Mouse (Mus musculus) adrenal gland, adult 2 months (tissue): ENCODE results near the gene Pgam5. TPM values are rescaled to one million over a fixed set of nuclear protein-coding genes. Genes with fewer than 3 reads are reported as not detected.

Experiments used
- DNase-seq: peaks from one replicate; pipeline ENCODE4 v3.0.0; 2021
- long read RNA-seq: library from polyadenylated mRNA; stranded (forward); transcript quantifications from one replicate; pipeline ENCODE4 v2.0.0, GENCODE M21; 2021
- polyA plus RNA-seq: library from polyadenylated mRNA; depleted of rRNA; stranded (reverse); fragments of >200 nt; gene quantifications from 2 replicates; pipeline ENCODE4 v1.2.3, GENCODE M21; 2012; rRNA removed
- total RNA-seq, 2 experiments: library from RNA; stranded (reverse); gene quantifications; 2 replicates each; pipeline ENCODE4 v1.2.3; 2021

Pgam5 gene
- total RNA-seq (10 to 100 TPM; 46.6 to 58.5 TPM), polyA plus RNA-seq (23.5 and 25.7 TPM in 2 replicates)
- long read RNA-seq, transcript Pgam5-201 (6 exons, 2,044 nt), result minor isoform, 38 of 86 reads
- long read RNA-seq, transcript Pgam5-202 (6 exons, 2,098 nt), result major isoform, 42 of 86 reads
- long read RNA-seq, partial matches to known transcripts, result 2 of 86 reads
- long read RNA-seq, other reads (novel, unspliced or antisense), result 4 of 86 reads

GRCm38 (mm10) chr5:110269141-110270101 lies at the start of gene Pgam5:
Gene Pgam5 (minus strand): TSS chr5:110269913.
- DNase-seq, result peak; percentile 91

GRCm38 (mm10) chr5:110313127-110313526 lies 43.4 kb upstream of the Pgam5 start:
- no peak for DNase-seq

GRCm38 (mm10) chr5:110308861-110309260 lies 39.1 kb upstream of the Pgam5 start:
- no peak for DNase-seq

- no peak for DNase-seq
Measured at GRCm38 (mm10) chr5:110300591-110300990, 30.9 kb upstream of the Pgam5 start.

GRCm38 (mm10) chr5:110296637-110297036 lies 26.9 kb upstream of the Pgam5 start:
- DNase-seq, result no peak

- DNase-seq, result no peak
Measured at GRCm38 (mm10) chr5:110291649-110292048, 21.9 kb upstream of the Pgam5 start.

GRCm38 (mm10) chr5:110287084-110287475 lies 17.4 kb upstream of the Pgam5 start:
- DNase-seq, result no peak

- no peak for DNase-seq
Measured at GRCm38 (mm10) chr5:110286446-110287083, 16.9 kb upstream of the Pgam5 start.

- DNase-seq, result peak; percentile 95
Measured at GRCm38 (mm10) chr5:110285770-110286445, 16.2 kb upstream of the Pgam5 start, which contains the start of the genes Pxmp2 and Pole. Gene Pxmp2 (minus strand): TSS chr5:110286186. Gene Pole (plus strand): TSS chr5:110286306.

- peak; percentile 16 for DNase-seq
Measured at GRCm38 (mm10) chr5:110285156-110285555, 15.4 kb upstream of the Pgam5 start.

- peak; percentile 37 for DNase-seq
Measured at GRCm38 (mm10) chr5:110284536-110284935, 14.8 kb upstream of the Pgam5 start.

GRCm38 (mm10) chr5:110281984-110282383 lies 12.3 kb upstream of the Pgam5 start:
- no peak for DNase-seq

- no peak for DNase-seq
Measured at GRCm38 (mm10) chr5:110276910-110277309, 7.2 kb upstream of the Pgam5 start.

- no peak for DNase-seq
Measured at GRCm38 (mm10) chr5:110276391-110276790, 6.7 kb upstream of the Pgam5 start.

GRCm38 (mm10) chr5:110274846-110275245 lies 5.1 kb upstream of the Pgam5 start:
- DNase-seq, result no peak

- no peak for DNase-seq
Measured at GRCm38 (mm10) chr5:110274147-110274546, 4.4 kb upstream of the Pgam5 start.

GRCm38 (mm10) chr5:110270242-110270641 lies 529 bp upstream of the Pgam5 start:
- DNase-seq, result no peak

- no peak for DNase-seq
Measured at GRCm38 (mm10) chr5:110266941-110267340, 2.8 kb downstream of the Pgam5 start.

GRCm38 (mm10) chr5:110244091-110244490 lies 25.6 kb downstream of the Pgam5 start:
- DNase-seq, result no peak

- no peak for DNase-seq
Measured at GRCm38 (mm10) chr5:110232346-110232745, 37.4 kb downstream of the Pgam5 start.

- no peak for DNase-seq
Measured at GRCm38 (mm10) chr5:110231638-110232037, 38.1 kb downstream of the Pgam5 start.
